Mouse (Mus musculus): ENCODE data around the gene Zfyve27.

Gene Zfyve27

DNA sequence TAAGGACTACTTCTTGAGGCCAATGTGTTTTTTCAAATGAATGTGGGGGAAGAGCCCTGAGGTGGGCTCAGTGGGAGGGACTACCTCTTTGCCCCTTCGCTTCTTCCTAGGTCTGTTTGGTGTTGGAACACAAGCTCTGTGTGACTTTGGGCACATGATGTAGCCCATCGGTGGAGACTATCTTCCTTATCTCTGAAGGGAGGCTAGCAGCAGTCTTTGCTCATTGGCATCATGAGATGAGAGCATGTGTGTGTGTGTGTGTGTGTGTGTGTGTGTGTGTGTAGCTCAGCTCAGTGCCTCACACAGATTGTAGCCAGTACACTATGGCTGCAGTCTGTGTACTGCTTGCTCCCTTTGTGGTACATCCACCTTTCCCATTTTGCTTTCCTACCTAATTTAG lies 13.7 kb downstream of the Zfyve27 start:
- DNase-seq (ENCODE audit: low read depth) = no peak

DNA sequence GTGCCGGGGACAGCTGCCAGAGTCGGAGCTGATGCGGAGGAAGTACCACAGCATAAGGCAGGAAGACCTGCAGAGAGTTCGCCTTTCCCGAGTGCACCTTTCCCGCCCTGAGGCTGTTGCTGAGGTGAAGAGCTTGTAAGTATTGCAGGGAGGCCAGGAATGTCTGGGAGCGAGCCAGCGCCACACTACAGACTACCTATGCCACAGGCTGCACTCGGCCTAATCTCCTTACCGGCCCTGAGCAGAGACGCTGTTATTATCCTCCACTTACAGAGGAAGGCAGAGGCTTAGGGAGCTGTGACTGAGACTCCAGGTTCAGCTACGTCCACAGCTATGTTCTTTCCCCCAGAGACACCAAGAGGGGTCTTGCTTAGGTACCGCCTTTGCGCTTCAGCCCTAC lies 15.6 kb downstream of the Zfyve27 start:
- DNase-seq (ENCODE audit: low read depth) = no peak

DNA sequence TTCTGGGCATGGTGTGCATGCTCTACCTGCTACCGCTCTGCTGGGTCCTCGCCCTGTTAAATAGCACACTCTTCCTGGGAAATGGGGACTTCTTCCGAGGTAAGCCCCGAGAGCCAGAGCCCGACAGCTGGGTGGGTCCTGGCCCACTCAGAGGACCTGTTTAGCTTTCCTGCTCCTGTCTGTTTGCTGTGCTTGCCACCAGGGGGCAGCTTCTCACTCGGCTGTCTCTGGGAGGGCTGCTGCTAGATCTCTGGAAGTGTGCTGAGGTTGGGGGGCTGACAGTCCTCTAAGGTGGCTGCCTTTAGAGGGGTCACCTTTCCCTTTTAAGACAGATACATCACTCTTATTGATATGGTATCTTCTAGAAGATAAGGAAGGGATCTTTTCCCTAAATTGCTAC lies 18.9 kb downstream of the Zfyve27 start:
- no peak for DNase-seq (ENCODE audit: low read depth)

DNA sequence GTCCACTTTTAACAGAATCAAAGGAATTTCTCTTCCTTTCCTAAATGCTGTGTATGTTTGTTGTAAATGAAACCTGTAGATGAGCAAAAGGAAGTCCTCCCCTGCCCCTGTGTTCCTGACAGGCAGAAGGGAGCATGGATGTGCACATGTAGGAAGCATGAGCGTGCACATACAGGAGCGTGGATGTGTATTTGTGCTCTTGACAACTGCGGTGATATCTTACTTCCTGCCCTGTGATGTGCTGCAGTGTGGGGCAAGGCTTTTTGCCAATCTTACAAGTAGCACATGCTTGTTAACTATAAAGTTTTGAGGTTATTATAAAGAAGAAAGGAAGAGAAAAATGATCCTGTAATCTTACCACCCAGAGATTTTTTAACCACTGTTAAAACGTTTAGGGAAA lies 26.0 kb downstream of the Zfyve27 start:
- DNase-seq (ENCODE audit: low read depth) = no peak

DNA sequence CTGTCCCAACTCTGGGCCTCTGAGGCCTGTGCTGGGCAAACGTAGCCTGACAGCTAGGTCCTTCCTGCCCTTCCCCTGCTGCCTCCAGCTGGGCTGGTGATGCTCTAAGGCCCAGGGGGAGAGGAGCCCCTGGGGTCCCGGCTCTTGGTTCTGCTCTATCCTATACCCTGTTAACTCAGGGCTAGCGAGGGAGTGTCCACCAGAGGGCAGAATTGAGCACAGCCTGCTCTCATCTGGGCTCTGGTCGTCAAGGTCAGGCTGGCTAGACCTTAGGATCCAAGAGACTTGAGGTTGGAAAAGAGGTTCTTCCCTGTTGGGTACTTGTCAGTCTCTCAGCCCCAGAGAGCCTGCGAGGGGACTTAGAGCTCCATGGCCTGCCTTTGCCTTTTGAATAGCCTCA lies 26.7 kb downstream of the Zfyve27 start:
- no peak for DNase-seq (ENCODE audit: low read depth)

DNA sequence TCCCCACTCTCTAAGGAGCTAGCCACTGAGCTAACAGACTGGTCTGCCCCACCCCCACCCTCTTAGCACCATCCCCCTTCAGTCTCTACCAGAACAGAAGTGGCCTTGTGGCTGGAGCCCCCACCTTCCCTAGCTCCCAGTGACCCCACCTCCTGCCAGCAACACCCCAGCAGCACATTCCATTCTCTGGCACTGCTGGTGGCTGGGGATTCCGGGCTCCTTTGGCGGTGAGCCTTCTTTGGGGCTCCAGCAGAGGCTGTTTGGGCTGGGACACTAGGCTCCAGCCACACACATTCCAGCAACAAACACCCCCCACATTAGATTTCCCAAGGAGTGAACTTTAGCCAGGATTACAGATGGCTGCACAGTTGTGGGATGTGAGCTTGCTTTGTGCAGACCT lies 29.6 kb downstream of the Zfyve27 start:
- DNase-seq (ENCODE audit: low read depth) = no peak

DNA sequence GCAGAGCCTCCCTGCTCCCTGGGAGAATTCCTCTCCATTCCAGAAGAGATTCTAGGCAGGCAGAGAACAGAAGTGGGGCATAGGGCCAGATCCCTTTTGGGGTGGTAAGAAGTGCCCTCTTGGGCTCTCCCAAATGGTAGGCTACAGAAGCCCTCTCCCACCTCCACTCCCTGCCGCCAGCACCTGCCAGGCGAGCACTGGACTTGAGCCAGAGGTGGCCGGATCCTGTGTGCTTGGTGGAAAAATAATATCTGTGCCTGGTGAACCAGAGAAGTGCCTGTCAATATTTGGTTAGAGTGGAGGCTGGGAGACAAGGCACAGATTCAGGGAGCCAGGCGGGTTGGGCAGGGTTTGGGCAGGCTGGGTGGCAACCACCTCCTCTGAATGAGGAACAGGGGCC lies 32.6 kb downstream of the Zfyve27 start:
- DNase-seq (ENCODE audit: low read depth) = no peak

DNA sequence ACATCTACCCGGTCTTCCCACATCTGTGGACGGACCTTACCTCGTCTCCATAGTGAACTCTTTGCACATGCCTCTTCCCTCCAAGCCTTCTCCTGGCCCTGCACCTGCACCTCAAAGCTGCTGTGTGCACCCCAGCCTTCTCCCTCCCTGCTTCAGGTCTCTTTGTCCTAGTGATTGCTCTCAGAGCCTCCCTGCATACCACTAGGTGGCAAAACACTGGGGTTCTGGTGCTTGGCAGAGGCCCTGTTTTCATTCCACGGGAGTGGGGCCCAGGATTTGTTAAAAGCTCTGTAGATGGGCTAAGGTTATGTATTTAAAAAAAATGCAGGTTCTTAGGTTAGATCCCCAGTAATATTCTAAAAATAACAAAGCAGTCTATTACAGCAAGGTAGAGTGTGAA lies 33.3 kb downstream of the Zfyve27 start:
- DNase-seq (ENCODE audit: low read depth) = no peak

DNA sequence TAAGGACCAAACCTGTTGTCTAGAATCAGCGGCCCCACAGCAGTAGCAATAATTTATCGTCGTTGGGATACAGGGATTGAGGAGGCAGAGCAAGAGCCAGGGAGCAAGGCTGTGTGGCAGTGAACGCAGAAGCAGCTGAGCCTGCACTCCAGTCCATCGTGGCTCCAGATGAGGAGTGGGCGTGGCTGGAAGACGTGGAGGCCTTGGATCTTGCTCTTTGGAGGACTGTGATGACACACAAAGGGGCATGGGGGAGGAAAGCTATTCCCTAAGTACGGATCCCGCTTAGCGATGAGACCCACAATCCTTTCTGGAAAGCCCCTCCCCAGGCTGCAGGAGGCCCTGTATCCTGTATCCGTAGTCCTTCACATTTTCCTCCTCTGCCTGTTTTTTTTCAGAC lies 34.3 kb downstream of the Zfyve27 start:
- DNase-seq (ENCODE audit: low read depth) = no peak

DNA sequence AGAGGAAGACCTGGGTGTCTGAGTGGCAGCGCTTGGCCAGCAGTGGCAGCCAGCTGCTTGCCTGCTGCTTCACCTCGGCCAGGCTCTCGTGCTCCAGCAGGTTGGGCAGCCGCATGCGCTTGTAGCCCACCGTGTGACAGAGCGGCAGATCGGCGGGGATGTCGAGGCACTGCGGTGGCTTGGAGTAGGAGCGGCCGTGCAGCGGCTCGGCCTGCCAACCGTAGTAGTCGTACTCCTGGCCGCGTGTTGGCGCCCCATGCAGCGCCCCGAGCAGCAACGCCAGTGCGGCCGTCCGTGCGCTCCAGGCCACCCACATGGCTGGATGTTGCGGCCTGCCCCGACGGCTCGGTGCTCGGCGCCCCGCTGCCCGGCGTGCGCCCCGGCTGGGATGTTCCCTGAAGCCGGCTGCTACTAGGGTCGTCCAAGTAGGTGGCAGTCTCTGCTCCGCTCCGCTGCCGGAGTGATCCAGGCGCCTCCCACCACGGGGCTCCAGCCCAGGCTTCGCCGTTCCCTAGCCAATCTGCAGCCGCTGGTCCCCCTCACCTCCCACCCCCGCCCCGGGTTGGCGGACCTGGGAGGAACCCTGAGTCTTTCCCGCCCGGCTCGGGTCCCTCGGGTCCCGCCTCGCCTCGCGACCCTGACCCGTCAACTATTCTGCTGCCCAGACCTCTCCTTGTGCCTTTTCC lies 38.1 kb downstream of the Zfyve27 start, which contains the start of gene Sfrp5:
Sfrp5 (minus strand) TSS at position 557 of the 686 bp plus-strand sequence.
- no peak for DNase-seq (ENCODE audit: low read depth)

DNA sequence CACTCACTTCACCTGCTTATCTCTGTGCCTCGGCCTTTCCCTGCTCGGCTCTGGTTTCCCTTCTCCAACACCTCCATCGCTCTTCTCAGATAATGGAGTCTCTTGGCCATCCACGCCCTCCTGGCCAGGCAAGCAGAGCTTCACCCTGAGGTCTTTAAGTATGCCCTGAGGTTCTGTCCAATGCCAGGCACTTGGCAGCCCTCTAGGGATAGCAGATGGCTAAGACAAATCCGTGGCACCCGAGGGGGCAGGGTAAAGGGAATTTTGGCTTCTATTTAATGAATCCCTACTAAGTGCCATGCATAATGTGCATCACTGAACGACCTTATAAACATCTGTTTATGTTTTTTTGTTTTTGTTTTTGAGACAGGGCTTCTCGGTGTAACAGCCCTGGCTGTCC lies 38.7 kb downstream of the Zfyve27 start:
- no peak for DNase-seq (ENCODE audit: low read depth)

DNA sequence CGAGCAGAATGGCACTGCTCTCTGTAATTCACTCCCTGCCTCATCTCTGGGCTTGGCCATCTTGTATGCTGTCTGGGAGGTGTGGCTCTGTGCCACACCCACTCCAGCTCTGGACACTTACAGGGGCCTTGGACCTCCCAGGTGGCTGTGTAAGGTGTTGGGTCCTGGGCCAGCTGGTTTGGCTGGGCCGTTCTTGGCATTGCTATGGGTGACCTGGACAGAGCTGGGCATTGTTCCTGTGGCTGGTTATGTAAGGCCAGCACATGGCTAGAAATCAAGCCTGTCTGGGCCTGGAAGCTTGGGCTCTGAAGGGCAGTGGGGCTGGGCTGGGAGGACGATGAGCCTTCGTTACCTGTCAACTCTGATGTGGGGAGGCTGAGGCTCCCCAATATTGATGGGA lies 40.6 kb downstream of the Zfyve27 start:
- DNase-seq (ENCODE audit: low read depth) = no peak

DNA sequence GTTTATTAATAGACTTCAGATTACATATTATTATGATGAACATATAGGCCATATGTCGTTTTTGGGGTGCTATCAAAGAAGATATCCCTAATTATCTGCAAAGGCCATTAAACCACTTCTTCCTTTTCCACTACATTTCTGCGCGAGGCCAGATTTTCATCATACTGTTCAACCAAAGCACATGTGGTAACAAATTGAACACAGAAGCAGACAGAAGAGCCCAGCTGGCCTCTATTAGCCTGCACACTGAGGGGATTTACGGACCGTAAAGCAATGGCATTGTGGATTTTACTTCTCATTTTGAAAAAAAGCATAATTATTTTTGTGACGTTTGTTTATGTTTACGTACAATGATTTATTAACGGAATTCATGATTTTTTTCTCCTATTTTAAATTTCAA lies 41.5 kb downstream of the Zfyve27 start:
- DNase-seq (ENCODE audit: low read depth) = no peak

DNA sequence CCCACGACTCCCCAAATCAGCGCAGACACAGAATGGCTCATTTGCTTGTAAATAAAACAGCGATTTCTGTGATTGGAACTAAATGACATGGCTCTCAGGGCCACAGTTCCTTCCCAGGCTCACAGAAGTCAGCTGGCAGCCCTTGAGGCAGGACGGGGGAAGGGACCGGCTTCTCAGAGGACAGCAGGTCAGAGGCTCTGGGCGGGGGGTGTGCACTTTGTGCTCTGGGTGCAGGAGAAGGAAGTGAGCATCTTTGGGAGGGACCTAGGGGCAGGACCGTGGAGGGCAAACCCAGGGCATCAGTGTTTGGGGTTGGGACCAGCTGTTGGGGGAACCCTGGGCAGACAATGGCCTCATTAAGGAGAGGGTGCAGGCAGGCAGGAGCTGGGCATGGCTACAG lies 45.7 kb downstream of the Zfyve27 start:
- DNase-seq (ENCODE audit: low read depth) = no peak

DNA sequence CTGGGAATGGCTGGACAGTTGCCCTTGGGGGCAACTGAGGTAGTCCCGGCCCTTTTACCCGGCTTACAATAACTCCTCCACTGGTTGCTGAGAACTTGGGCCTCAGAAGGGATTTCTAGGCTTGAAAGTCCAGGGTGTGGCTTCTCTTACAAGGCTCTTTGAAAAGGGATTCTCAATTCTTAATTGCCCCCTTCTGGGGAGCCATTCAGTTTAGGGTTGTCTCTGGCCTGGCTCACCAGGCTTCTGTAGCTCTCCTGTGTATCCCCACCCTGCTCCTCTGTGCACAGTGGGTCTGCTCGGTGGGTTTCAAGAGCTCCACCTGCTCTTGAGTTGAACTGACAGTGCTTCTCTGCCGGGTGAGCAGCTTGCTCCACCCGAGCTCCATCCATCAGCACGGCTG lies 46.2 kb downstream of the Zfyve27 start:
- no peak for DNase-seq (ENCODE audit: low read depth)

DNA sequence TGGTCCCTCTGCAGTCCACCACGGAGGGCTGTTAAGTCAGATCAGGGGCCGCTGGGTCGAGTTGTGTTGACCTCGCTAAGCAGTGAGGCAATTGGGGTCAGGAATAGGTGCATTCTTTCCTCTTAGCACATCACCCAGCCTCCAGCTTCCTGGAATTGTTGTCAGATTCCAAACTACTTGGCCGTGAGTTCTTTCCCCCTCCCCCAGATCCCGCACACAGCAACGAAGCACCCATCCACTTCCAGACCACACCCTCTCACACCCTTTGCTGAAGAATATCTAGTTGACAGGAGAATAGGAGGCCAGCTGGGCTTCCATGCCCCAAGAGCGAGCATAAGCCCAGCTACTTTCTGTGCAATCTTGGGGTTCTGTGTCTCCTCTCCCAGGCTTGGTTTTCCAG lies 48.2 kb downstream of the Zfyve27 start:
- DNase-seq (ENCODE audit: low read depth) = no peak

DNA sequence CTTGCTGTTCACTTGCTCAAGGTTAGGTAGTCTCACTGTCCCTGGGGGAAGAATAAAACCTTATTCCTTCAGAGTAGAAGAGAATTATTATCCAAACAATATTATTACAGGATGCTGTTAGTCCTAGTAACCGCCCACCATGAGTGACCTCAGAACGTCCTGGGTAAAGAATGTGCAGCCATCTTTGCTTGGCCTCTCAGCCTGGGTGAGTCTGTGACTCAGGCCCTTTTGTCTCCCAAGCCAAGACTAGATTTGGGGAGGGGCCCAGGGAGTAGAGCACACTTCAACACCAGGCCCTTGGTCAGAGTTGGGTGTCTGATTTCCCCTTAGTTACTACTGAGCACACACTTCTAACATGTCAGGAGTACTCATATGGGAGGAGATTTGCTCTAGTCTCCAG lies 50.9 kb downstream of the Zfyve27 start:
- no peak for DNase-seq (ENCODE audit: low read depth)

DNA sequence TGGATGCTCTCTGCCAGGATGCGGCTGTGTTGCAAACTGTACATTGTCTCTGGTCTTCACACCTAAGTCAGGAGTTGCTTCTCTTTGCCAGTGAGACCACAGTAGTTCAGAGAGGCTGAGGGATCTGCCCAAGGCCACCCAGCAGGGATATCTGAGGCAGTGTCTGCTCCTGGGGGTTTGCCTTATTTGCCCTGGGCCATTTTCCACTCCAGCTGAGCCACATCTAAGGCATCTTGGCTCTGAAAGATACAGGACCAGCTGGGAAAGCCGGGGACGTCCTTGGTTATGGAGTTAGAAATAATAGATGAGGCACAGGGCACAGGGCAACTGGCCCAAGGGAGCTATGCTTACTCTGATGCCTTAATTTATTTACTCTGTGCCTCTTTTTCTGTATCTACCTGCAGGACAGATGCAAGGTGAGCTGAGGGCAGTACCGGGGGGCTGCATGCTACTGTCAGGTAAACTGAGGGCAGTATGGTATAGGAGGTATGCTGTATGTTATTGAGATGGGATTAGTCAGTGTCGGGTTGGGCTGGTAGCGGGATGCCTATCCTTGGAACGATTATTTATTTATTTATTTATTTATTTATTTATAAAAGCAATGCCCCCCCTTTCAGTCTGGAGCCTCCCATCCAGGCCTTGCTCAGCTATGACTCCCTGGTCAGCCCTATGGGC lies 53.1 kb downstream of the Zfyve27 start:
- no peak for DNase-seq (ENCODE audit: low read depth)

DNA sequence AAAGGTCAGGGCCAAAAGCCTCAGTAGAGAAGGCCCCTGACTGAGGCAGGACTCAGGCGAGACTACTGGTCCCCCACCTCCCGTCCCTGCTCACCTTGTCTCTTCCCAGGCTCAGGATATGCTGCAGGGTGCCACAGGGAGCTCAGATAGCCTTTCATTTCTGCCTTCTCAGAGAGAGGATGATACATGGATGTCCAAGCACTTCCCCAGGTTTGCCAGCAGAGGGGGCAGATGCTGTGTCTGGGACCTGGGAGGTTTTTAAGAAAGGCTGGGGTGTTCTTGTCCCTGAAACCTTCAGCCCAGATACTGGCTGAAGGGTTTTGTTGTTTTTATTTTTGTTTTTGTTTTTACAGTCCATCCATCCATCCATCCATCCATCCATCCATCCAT lies 53.6 kb downstream of the Zfyve27 start:
- no peak for DNase-seq (ENCODE audit: low read depth)

DNA sequence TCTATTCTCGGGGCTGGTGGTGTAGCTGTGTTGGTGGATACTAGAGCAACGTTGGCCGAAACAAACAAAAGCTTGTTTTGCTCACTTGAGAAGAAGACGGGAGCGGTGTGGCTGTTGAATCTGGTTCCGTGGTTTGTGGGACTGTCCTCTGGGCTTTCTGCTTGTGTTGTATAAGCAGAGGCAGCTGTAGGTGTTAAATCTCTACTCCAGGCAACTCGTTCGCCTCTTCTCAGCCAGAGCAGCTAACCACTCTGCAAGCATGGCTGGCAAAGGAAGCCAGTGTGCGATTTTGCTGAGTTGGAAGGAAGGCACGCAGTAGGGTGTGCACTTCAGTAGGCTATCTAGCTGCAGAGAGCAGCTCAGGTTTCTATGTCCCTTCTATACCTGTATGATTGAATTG lies 62.7 kb downstream of the Zfyve27 start:
- no peak for DNase-seq (ENCODE audit: low read depth)

DNA sequence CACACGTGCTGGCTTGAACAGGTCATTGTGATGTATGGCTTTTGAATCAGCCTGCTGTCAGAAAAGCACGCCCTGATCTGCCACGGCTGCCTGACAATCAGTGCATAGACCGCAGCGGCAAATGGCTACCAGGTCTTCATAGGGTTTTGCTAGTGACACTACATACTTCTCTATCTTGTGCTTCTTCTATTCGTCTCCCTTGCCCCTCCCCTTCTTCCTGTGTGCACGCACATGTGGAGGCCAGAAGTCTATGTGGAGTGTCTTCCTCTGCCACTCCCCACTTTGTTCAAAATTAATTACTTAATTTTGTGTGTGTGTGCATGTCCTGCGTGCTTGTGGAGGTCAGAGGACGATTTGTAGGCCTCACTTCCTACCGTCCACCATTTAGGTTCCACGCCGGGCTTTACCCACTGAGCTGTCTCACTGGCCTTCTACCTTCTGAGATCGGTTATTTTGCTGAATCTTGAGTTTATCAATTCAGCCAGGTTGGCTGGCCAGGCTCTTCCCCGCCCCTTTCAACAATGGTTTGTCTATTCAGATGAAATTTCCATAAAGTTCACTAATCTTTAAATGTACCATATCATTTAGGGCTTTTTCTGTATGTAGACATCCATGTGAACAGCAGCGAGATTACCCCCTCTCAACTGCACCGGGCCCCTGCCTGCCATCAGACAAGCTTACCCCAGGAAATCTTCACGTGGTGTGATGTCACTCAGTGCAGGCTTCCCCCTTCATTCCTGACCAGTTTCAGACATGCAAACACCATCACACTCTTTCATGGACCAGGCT lies 65.9 kb downstream of the Zfyve27 start:
- no peak for DNase-seq (ENCODE audit: low read depth)

DNA sequence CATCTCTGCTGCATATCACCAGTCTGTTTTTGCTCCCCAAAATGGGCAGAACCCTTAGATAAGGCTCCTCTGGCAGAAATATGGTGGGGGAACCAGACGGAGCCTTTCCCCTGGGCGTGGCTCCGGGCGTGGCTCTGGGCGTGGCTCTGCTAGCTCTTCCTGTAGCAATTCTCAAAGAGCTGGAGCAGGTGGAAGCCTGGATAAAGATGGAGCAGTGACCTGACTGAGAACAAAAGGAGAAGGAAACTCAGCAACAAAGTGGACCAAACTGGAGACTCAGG lies 66.5 kb downstream of the Zfyve27 start:
- DNase-seq (ENCODE audit: low read depth) = no peak

DNA sequence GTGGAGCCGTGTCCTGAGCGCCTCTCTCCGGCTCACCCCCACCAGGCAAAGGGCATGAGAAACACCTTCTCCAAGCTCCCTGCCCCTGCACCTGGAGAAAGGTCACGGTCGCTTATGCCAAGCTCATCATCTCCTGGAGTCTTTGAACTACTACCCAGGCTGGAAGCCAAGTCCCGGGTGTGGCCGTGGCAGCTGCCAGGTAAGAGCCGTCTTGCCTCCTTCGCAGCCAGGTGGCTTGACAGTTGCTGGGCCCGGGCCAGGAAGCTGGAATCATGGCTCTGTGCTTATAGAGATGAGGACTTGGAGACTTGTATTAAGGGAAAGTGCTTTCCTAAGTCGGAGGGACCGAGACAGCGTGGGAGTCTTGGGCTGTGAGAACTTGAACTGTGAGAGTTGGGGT lies 67.2 kb downstream of the Zfyve27 start:
- DNase-seq (ENCODE audit: low read depth) = no peak

Data from c-Kit-positive CD71-negative TER-119-negative erythroid progenitor cells, embryonic 14.5 days (primary cell).